Mouse (Mus musculus): ENCODE measurements around the gene Ascc3. TPM values are rescaled to one million over a fixed set of nuclear protein-coding genes. Genes with fewer than 3 reads are reported as not detected.

Gene Ascc3
- polyA plus RNA-seq, 1 experiment from 2014 or later: 19.6 TPM

DNA sequence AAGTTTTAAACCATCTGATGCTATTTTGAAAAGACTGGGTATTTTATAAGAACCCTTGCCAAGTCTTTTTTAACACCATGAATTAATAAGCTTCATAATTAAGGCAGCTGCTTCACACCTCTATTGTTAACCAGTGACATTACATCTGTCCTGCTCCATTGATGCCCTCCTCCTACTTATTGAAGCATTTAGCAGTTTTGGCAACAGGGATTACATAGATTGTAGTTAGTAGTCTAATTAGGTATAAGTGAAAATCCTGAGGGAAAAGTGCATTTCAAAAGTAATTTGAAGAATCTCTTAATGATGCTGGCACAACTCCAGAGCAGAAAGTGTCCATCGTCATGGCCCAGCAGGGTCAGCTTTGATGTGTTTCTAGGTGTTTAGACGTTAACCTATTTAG is 180.3 kb downstream of the Ascc3 start:
- no peaks in the 10 kb centered on the region for H3K36me3 ChIP-seq (ENCODE audit: control insufficient read depth, insufficient read depth, low read length)
- H3K4me2 ChIP-seq (ENCODE audit: low read depth, severe bottlenecking): no peak overlapping the region
- H3K4me1 ChIP-seq (ENCODE audit: control insufficient read depth, insufficient read depth, low read length): no peaks in the 10 kb centered on the region
- H3K4me3 ChIP-seq (ENCODE audit: low read depth, low read length): no peak overlapping the region
- DNase-seq (ENCODE audit: low spot score) (no peak), ATAC-seq (ENCODE audit: insufficient number of reproducible peaks, low FRiP score, low TSS enrichment, low read depth) (no peak)
- no peaks in the 10 kb centered on the region for H3K9me3 ChIP-seq (ENCODE audit: control insufficient read depth, low read length)
- WGBS: 57% methylated on average over 2 of the region's 2 CpGs
- no peaks in the 10 kb centered on the region for H3K27me3 ChIP-seq (ENCODE audit: control insufficient read depth, insufficient read depth, low read length)
- H3K9ac ChIP-seq (ENCODE audit: low read length): no peak overlapping the region
- H3K27ac ChIP-seq (replicated peaks; ENCODE audit: low read depth, low read length): no peak overlapping the region

DNA sequence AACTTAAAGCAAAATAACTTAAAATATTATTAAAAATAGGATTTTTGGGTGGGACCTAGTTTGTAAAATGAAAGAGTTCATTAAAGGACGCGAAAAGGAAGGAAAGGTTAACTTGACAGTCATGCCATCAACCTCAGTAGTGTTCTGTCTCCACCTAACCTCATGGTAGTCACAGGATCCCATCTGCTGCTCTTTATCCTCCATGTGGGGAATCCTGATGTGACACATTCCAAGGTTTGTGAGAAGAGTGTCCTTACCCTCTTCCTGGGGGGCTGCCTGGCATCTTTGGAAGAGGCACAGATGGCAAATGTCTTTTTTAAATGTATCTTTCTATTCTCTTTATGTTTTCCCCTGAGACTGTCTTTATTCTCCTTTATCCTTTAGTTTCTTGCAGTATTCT is 181.4 kb downstream of the Ascc3 start:
- WGBS: 90% methylated on average over 2 of the region's 2 CpGs
- Histone ChIP-seq H3K4me1 (ENCODE audit: control insufficient read depth, insufficient read depth, low read length) (no peaks in the 10 kb centered on the region), H3K27me3 (ENCODE audit: control insufficient read depth, insufficient read depth, low read length) (no peaks in the 10 kb centered on the region), H3K9me3 (ENCODE audit: control insufficient read depth, low read length) (no peaks in the 10 kb centered on the region), H3K9ac (ENCODE audit: low read length) (no peak overlapping the region), H3K27ac (replicated peaks; ENCODE audit: low read depth, low read length) (no peak overlapping the region), H3K4me3 (ENCODE audit: low read depth, low read length) (no peak overlapping the region), H3K4me2 (ENCODE audit: low read depth, severe bottlenecking) (no peak overlapping the region), H3K36me3 (ENCODE audit: control insufficient read depth, insufficient read depth, low read length) (no peaks in the 10 kb centered on the region)
- DNase-seq (ENCODE audit: low spot score) (no peak), ATAC-seq (ENCODE audit: insufficient number of reproducible peaks, low FRiP score, low TSS enrichment, low read depth) (no peak)

DNA sequence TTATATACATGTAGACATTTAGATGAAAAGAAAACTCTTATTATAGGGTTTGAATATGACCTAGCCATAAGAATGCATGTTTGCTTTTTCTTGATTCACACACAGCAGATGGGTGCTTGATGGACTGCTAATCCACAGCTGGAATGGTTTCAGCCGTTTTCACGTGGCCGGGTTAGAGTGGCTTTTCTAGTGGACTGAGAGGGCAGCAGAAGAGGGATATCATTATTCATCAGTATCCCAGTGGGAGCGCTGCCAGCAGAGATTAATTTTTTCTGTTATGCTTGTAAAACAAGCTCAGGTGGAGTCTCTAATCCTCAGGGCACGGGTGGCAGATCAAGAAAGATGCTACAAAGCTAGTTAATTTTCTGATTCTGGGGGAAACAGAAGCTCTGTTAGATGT is 200.4 kb downstream of the Ascc3 start:
- ATAC-seq (ENCODE audit: insufficient number of reproducible peaks, low FRiP score, low TSS enrichment, low read depth) (no peak), DNase-seq (ENCODE audit: low spot score) (no peak)
- 79% methylated on average over 5 of the region's 5 CpGs for WGBS
- H3K4me2 ChIP-seq (ENCODE audit: low read depth, severe bottlenecking): no peak overlapping the region
- no peak overlapping the region for H3K27ac ChIP-seq (replicated peaks; ENCODE audit: low read depth, low read length)
- no peaks in the 10 kb centered on the region for H3K27me3 ChIP-seq (ENCODE audit: control insufficient read depth, insufficient read depth, low read length)
- no peaks in the 10 kb centered on the region for H3K9me3 ChIP-seq (ENCODE audit: control insufficient read depth, low read length)
- H3K36me3 ChIP-seq (ENCODE audit: control insufficient read depth, insufficient read depth, low read length): no peaks in the 10 kb centered on the region
- no peaks in the 10 kb centered on the region for H3K4me1 ChIP-seq (ENCODE audit: control insufficient read depth, insufficient read depth, low read length)
- H3K9ac ChIP-seq (ENCODE audit: low read length): no peak overlapping the region
- no peak overlapping the region for H3K4me3 ChIP-seq (ENCODE audit: low read depth, low read length)

DNA sequence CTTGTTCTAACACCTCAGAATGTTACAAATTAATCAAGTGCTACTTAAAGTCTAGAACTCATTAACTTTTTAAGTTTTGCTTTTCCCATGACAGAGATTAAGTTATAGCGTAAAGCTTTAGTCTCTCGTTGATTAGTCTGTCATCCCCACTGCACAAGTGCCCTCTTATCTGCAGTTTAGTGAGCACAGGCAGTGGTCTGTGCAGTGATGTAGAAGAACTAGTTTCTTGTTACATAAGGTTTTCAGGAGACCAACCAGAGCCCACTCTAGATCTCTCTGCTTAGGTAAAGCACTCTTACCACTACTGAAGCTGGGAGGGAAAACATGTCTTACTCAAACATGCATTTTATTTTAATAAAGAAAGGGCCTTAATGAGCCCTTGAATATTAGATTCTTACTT is 209.1 kb downstream of the Ascc3 start:
- no peak overlapping the region for H3K4me3 ChIP-seq (ENCODE audit: low read depth, low read length)
- no peak overlapping the region for H3K4me2 ChIP-seq (ENCODE audit: low read depth, severe bottlenecking)
- H3K9ac ChIP-seq (ENCODE audit: low read length): no peak overlapping the region
- H3K27me3 ChIP-seq (ENCODE audit: control insufficient read depth, insufficient read depth, low read length): no peaks in the 10 kb centered on the region
- 64% methylated on average over 2 of the region's 2 CpGs for WGBS
- ATAC-seq (ENCODE audit: insufficient number of reproducible peaks, low FRiP score, low TSS enrichment, low read depth) (no peak), DNase-seq (ENCODE audit: low spot score) (no peak)
- H3K4me1 ChIP-seq (ENCODE audit: control insufficient read depth, insufficient read depth, low read length): no peaks in the 10 kb centered on the region
- H3K9me3 ChIP-seq (ENCODE audit: control insufficient read depth, low read length): no peaks in the 10 kb centered on the region
- H3K27ac ChIP-seq (replicated peaks; ENCODE audit: low read depth, low read length): no peak overlapping the region
- no peaks in the 10 kb centered on the region for H3K36me3 ChIP-seq (ENCODE audit: control insufficient read depth, insufficient read depth, low read length)

DNA sequence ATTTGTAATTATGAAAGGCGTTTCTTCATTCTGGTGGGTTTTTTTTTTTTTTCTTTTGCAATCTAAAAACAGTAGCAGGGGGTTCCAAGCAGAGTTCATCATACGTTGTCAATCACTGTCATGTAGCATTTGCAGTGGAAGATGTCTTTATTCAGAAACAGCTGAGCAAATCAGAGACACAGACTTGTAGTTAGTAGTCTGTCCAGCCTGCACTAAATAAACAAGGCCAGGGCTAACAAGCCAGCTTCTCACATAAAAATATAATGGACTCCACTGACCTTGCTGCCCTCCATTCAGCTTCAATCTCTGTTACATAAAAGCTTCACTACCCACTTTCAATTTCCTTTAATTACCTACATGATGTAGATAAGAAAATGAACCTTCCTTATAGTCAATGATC is 209.9 kb downstream of the Ascc3 start:
- Histone ChIP-seq H3K27ac (replicated peaks; ENCODE audit: low read depth, low read length) (no peak overlapping the region), H3K4me1 (ENCODE audit: control insufficient read depth, insufficient read depth, low read length) (no peaks in the 10 kb centered on the region), H3K36me3 (ENCODE audit: control insufficient read depth, insufficient read depth, low read length) (no peaks in the 10 kb centered on the region), H3K9me3 (ENCODE audit: control insufficient read depth, low read length) (no peaks in the 10 kb centered on the region), H3K4me2 (ENCODE audit: low read depth, severe bottlenecking) (no peak overlapping the region), H3K9ac (ENCODE audit: low read length) (no peak overlapping the region), H3K4me3 (ENCODE audit: low read depth, low read length) (no peak overlapping the region), H3K27me3 (ENCODE audit: control insufficient read depth, insufficient read depth, low read length) (no peaks in the 10 kb centered on the region)
- no peak for DNase-seq (ENCODE audit: low spot score)
- 74% methylated on average over 2 of the region's 2 CpGs for WGBS
- ATAC-seq (ENCODE audit: insufficient number of reproducible peaks, low FRiP score, low TSS enrichment, low read depth): no peak

DNA sequence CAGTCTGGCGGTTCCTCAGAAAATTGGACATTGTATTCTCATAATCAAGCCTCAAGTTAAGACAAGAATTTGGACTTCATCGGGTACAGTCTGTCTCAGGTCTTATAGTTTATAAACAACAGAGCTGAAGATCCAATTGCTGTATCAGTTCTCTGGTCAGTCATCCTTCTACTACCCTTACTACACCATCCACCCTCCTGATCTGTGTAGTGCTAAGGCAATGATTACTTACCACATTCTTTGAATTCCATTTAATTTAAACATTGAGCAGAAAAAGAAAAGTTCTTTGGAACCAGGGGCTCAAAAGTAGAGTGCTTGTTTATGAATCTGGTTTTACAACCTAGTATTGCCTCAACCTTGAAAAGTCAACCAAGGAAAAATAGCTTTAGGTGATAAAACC is 213.7 kb downstream of the Ascc3 start:
- DNase-seq (ENCODE audit: low spot score) (no peak), ATAC-seq (ENCODE audit: insufficient number of reproducible peaks, low FRiP score, low TSS enrichment, low read depth) (no peak)
- no peaks in the 10 kb centered on the region for H3K36me3 ChIP-seq (ENCODE audit: control insufficient read depth, insufficient read depth, low read length)
- 96% methylated on average over 2 of the region's 2 CpGs for WGBS
- H3K4me2 ChIP-seq (ENCODE audit: low read depth, severe bottlenecking): no peak overlapping the region
- H3K4me1 ChIP-seq (ENCODE audit: control insufficient read depth, insufficient read depth, low read length): no peaks in the 10 kb centered on the region
- H3K9me3 ChIP-seq (ENCODE audit: control insufficient read depth, low read length): no peaks in the 10 kb centered on the region
- H3K4me3 ChIP-seq (ENCODE audit: low read depth, low read length): no peak overlapping the region
- no peak overlapping the region for H3K27ac ChIP-seq (replicated peaks; ENCODE audit: low read depth, low read length)
- no peaks in the 10 kb centered on the region for H3K27me3 ChIP-seq (ENCODE audit: control insufficient read depth, insufficient read depth, low read length)
- H3K9ac ChIP-seq (ENCODE audit: low read length): no peak overlapping the region

DNA sequence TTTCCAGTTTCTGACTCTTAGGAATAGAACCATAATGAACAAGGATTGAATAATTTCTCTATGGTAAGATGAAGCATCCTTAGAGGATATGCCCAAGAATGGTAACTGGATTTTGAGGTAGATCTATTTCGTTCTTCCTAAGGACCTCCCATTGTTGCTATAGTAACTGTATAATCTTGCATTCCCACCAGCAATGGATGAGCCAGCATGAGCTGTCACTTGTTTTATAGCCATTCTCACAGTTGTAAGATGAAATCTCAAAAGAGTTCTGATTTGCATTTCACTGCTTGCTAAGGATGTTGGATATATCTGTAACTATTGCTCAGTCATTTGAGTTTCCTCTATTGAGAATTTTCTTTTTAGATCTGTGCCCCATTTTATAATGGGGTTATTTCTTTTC is 229.9 kb downstream of the Ascc3 start:
- Histone ChIP-seq H3K27me3 (ENCODE audit: control insufficient read depth, insufficient read depth, low read length) (no peaks in the 10 kb centered on the region), H3K27ac (replicated peaks; ENCODE audit: low read depth, low read length) (no peak overlapping the region), H3K9ac (ENCODE audit: low read length) (no peak overlapping the region), H3K4me3 (ENCODE audit: low read depth, low read length) (no peak overlapping the region), H3K4me1 (ENCODE audit: control insufficient read depth, insufficient read depth, low read length) (no peaks in the 10 kb centered on the region), H3K9me3 (ENCODE audit: control insufficient read depth, low read length) (no peaks in the 10 kb centered on the region), H3K4me2 (ENCODE audit: low read depth, severe bottlenecking) (no peak overlapping the region), H3K36me3 (ENCODE audit: control insufficient read depth, insufficient read depth, low read length) (no peaks in the 10 kb centered on the region)
- DNase-seq (ENCODE audit: low spot score) (no peak), ATAC-seq (ENCODE audit: insufficient number of reproducible peaks, low FRiP score, low TSS enrichment, low read depth) (no peak)
- 81% methylated on average over 1 of the region's 1 CpGs for WGBS

DNA sequence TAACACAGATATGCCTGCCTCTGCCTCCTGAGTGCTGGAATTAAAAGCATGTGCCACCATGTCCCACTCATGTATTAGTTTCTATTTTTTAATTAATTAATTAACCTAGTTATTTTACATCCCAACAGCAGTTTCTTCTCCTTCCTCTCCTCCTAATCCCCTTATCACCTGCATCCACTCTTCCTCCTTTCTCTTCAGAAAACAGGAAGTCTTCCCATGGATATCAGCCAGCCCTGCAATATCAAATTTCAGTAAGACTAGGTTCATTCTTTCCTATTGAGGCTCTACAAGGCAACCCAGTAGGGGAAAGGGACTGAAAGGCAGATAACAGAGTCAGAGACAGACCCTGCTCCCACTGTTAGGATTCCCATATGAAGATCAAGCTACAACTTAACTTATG is 234.4 kb downstream of the Ascc3 start:
- Histone ChIP-seq H3K9ac (ENCODE audit: low read length) (no peak overlapping the region), H3K4me1 (ENCODE audit: control insufficient read depth, insufficient read depth, low read length) (no peaks in the 10 kb centered on the region), H3K27ac (replicated peaks; ENCODE audit: low read depth, low read length) (no peak overlapping the region), H3K4me2 (ENCODE audit: low read depth, severe bottlenecking) (no peak overlapping the region), H3K27me3 (ENCODE audit: control insufficient read depth, insufficient read depth, low read length) (no peaks in the 10 kb centered on the region), H3K9me3 (ENCODE audit: control insufficient read depth, low read length) (no peaks in the 10 kb centered on the region), H3K36me3 (ENCODE audit: control insufficient read depth, insufficient read depth, low read length) (no peaks in the 10 kb centered on the region), H3K4me3 (ENCODE audit: low read depth, low read length) (no peak overlapping the region)
- DNase-seq (ENCODE audit: low spot score) (no peak), ATAC-seq (ENCODE audit: insufficient number of reproducible peaks, low FRiP score, low TSS enrichment, low read depth) (no peak)

DNA sequence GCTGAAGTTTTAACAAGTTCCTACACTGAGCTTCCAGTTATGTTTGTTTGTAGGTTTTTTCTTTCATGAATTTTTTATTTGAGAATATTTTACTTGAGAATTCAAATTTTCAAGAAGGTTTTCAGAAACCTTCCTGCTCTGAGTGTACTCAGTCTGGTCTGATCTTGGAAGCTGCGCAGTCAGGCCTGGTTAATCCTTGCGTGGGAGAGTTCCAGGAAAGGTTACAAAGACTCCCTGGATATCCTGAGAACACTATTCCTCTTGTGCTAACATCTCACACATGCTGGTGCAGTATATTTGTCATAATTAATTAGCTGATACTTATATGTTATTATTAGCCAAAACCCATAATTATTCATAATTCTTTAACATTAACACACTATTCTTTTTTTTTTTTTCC is 242.1 kb downstream of the Ascc3 start:
- H3K4me2 ChIP-seq (ENCODE audit: low read depth, severe bottlenecking): no peak overlapping the region
- no peak for DNase-seq (ENCODE audit: low spot score)
- no peaks in the 10 kb centered on the region for H3K4me1 ChIP-seq (ENCODE audit: control insufficient read depth, insufficient read depth, low read length)
- H3K4me3 ChIP-seq (ENCODE audit: low read depth, low read length): no peak overlapping the region
- no peaks in the 10 kb centered on the region for H3K9me3 ChIP-seq (ENCODE audit: control insufficient read depth, low read length)
- WGBS: 91% methylated on average over 2 of the region's 2 CpGs
- H3K36me3 ChIP-seq (ENCODE audit: control insufficient read depth, insufficient read depth, low read length): no peaks in the 10 kb centered on the region
- ATAC-seq (ENCODE audit: insufficient number of reproducible peaks, low FRiP score, low TSS enrichment, low read depth): no peak
- no peaks in the 10 kb centered on the region for H3K27me3 ChIP-seq (ENCODE audit: control insufficient read depth, insufficient read depth, low read length)
- H3K9ac ChIP-seq (ENCODE audit: low read length): no peak overlapping the region
- H3K27ac ChIP-seq (replicated peaks; ENCODE audit: low read depth, low read length): no peak overlapping the region
